Mouse (Mus musculus) bone marrow macrophage, adult 2 months (primary cell): ENCODE results near the gene Mpo. TPM values are rescaled to one million over a fixed set of nuclear protein-coding genes. Genes with fewer than 3 reads are reported as not detected.

Experiments used
- H3K27ac ChIP-seq: 2 replicates; pipeline ENCODE4 v1.5.1; 2012; ENCODE audit warnings: low read depth, low read length; ENCODE audit not compliant: insufficient read depth
- H3K4me1 ChIP-seq: 2 replicates; pipeline ENCODE4 v1.6.1; 2012; ENCODE audit warnings: low read length; ENCODE audit not compliant: control insufficient read depth, insufficient read depth
- H3K4me3 ChIP-seq: 2 replicates; pipeline ENCODE4 v1.5.1; 2012; ENCODE audit warnings: mild to moderate bottlenecking, low read length, moderate library complexity; ENCODE audit not compliant: insufficient read depth
- CTCF ChIP-seq: IDR thresholded peaks from 2 replicates; pipeline ENCODE4 v1.5.1; 2012; ENCODE audit warnings: low read depth, mild to moderate bottlenecking, low read length, moderate library complexity
- POLR2A ChIP-seq: IDR thresholded peaks from 2 replicates; pipeline ENCODE4 v1.6.1; 2012; ENCODE audit warnings: mild to moderate bottlenecking, low read depth, low read length, borderline replicate concordance
- polyA plus RNA-seq: library from polyadenylated mRNA; stranded (reverse); fragments of >200 nt; gene quantifications from 2 replicates; pipeline ENCODE4 v1.2.4, GENCODE M21; 2012; ENCODE audit not compliant: missing spikeins, insufficient read depth, insufficient read length

Gene Mpo
- polyA plus RNA-seq, 1 experiment: 1.1 TPM

GRCm38 (mm10) chr11:87757001-87757954 lies 36.1 kb upstream of the Mpo start:
- Histone ChIP-seq H3K4me1 (peaks cover 22% of the 10 kb centered on the region), H3K4me3 (peak overlapping the region; percentile 90), H3K27ac (peak overlapping the region; percentile 96)
- no peak for TF ChIP-seq CTCF
- TF ChIP-seq POLR2A: no peak

GRCm38 (mm10) chr11:87758161-87758911 lies 35.0 kb upstream of the Mpo start:
- Histone ChIP-seq H3K4me3 (peak overlapping the region; percentile 90), H3K4me1 (peaks cover 21% of the 10 kb centered on the region), H3K27ac (peak overlapping the region; percentile 40)
- TF ChIP-seq POLR2A (no peak), CTCF (no peak)

- Histone ChIP-seq H3K4me3 (no peak overlapping the region), H3K27ac (no peak overlapping the region), H3K4me1 (peaks cover 16% of the 10 kb centered on the region)
- TF ChIP-seq CTCF: no peak
Measured at GRCm38 (mm10) chr11:87758957-87759608, 34.3 kb upstream of the Mpo start.

- Histone ChIP-seq H3K27ac (no peak overlapping the region), H3K4me3 (no peak overlapping the region), H3K4me1 (peaks cover 11% of the 10 kb centered on the region)
Measured at GRCm38 (mm10) chr11:87759609-87760005, 33.8 kb upstream of the Mpo start.

GRCm38 (mm10) chr11:87760301-87761081 lies 32.9 kb upstream of the Mpo start, which contains the start of gene Tspoap1:
Gene Tspoap1 (plus strand): TSS chr11:87760541.
- H3K4me3 ChIP-seq: no peak within 1 kb of the TSS
- H3K27ac ChIP-seq: no peak within 1 kb of the TSS

More at GRCm38 (mm10) chr11:87759609-87760005, 33.8 kb upstream of the Mpo start:
- TF ChIP-seq POLR2A (no peak), CTCF (peak; percentile 41)

GRCm38 (mm10) chr11:87761181-87761721 lies 32.1 kb upstream of the Mpo start:
- peaks cover 6% of the 10 kb centered on the region for H3K4me1 ChIP-seq
- no peak overlapping the region for H3K4me3 ChIP-seq
- TF ChIP-seq POLR2A (no peak), CTCF (no peak)
- H3K27ac ChIP-seq: no peak overlapping the region

More at GRCm38 (mm10) chr11:87760301-87761081, 32.9 kb upstream of the Mpo start, which contains the start of gene Tspoap1:
- H3K4me1 ChIP-seq: peaks cover 6% of the 10 kb centered on the region
- TF ChIP-seq CTCF (no peak), POLR2A (0 out of 2 replicates have a peak, but pooled peaks have one; percentile 8)

GRCm38 (mm10) chr11:87761806-87762701 lies 31.3 kb upstream of the Mpo start:
- Histone ChIP-seq H3K4me3 (no peak overlapping the region), H3K4me1 (peaks cover 6% of the 10 kb centered on the region)

More at GRCm38 (mm10) chr11:87761806-87762701, 31.3 kb upstream of the Mpo start:
- no peak overlapping the region for H3K27ac ChIP-seq
- TF ChIP-seq CTCF (no peak), POLR2A (no peak)
